Mouse (Mus musculus) C2C12 (cell line): ENCODE data around the gene Pcsk2. TPM values are rescaled to one million over a fixed set of nuclear protein-coding genes. Genes with fewer than 3 reads are reported as not detected.

Experiments
- H3K27me3 ChIP-seq: one replicate; pipeline ENCODE4 v1.6.1; 2011; ENCODE audit not compliant: control insufficient read depth, insufficient read depth, insufficient read length
- H3K36me3 ChIP-seq: one replicate; pipeline ENCODE4 v1.6.1; 2011; ENCODE audit not compliant: control insufficient read depth, insufficient read depth
- H3K4me3 ChIP-seq: one replicate; pipeline ENCODE4 v1.5.1; 2011; ENCODE audit warnings: mild to moderate bottlenecking, control low read depth; ENCODE audit not compliant: poor library complexity, insufficient read depth, severe bottlenecking
- H3K79me2 ChIP-seq: one replicate; pipeline ENCODE4 v1.6.1; 2011; ENCODE audit not compliant: control insufficient read depth, insufficient read depth
- H3K79me3 ChIP-seq: one replicate; pipeline ENCODE4 v1.6.1; 2011; ENCODE audit warnings: low read depth, control low read depth
- H3ac ChIP-seq: one replicate; pipeline ENCODE3; 2011; ENCODE audit warnings: low read depth; ENCODE audit not compliant: control insufficient read depth, insufficient read length
- CEBPB ChIP-seq: IDR thresholded peaks from one replicate; pipeline ENCODE4 v1.6.1; 2011; ENCODE audit warnings: low read depth, mild to moderate bottlenecking, control low read depth, moderate library complexity
- CTCF ChIP-seq: IDR thresholded peaks from one replicate; pipeline ENCODE4 v1.5.1; 2011; ENCODE audit not compliant: control insufficient read depth, insufficient read depth, insufficient read length
- FOSL1 ChIP-seq: IDR thresholded peaks from one replicate; pipeline ENCODE4 v1.8.0; 2011; ENCODE audit warnings: mild to moderate bottlenecking, low read length; ENCODE audit not compliant: poor library complexity, insufficient read depth, severe bottlenecking
- MAX ChIP-seq: IDR thresholded peaks from one replicate; pipeline ENCODE4 v1.6.1; 2011; ENCODE audit warnings: mild to moderate bottlenecking, control low read depth
- MYOD1 ChIP-seq: IDR thresholded peaks from one replicate; pipeline ENCODE4 v1.6.1; 2011; ENCODE audit warnings: low read depth; ENCODE audit not compliant: control insufficient read depth, insufficient read length
- MYOG ChIP-seq: IDR thresholded peaks from one replicate; pipeline ENCODE4 v1.6.1; 2011; ENCODE audit not compliant: control insufficient read depth, insufficient read length; ENCODE audit errors: extremely low read depth
- USF1 ChIP-seq: IDR thresholded peaks from one replicate; pipeline ENCODE4 v1.6.1; 2011; ENCODE audit warnings: low read depth, mild to moderate bottlenecking, control low read depth, moderate library complexity
- polyA plus RNA-seq: library from polyadenylated mRNA; unstranded; fragments of >200 nt; fragmentation: generic; extraction: Trizol; gene quantifications from one replicate; pipeline ENCODE4 v1.2.1, GENCODE M21; 2012; ENCODE audit warnings: missing spikeins

Pcsk2 gene
- polyA plus RNA-seq, 1 experiment = 0.07 TPM

DNA sequence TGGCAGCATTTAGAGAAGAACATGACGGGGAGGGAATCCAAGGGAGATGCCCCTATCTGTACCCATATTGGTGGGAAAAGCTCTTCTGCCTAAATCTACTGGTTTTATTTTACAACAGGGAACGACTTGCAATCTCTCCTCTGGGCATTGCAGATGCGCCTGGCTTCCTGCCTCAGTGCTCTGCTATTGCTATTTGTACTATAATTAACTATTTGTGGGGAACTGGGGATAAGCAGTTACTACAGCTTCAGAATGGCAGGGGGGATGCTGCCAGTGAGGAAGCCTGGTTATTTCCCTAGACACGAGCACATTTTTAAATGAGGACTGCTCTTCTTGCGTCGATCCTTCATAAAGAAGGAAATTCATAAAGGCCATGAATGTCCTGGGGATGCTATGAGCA lies 39.4 kb downstream of the Pcsk2 start:
- Histone ChIP-seq H3K79me2 (no peaks in the 10 kb centered on the region), H3K4me3 (no peak overlapping the region), H3K27me3 (no peaks in the 10 kb centered on the region), H3K36me3 (no peaks in the 10 kb centered on the region), H3K79me3 (no peaks in the 10 kb centered on the region), H3ac (no peak overlapping the region)
- TF ChIP-seq MAX = no peak
- TF ChIP-seq CEBPB = no peak
- TF ChIP-seq USF1 = no peak
- no peak for TF ChIP-seq CTCF
- no peak for TF ChIP-seq MYOD1
- TF ChIP-seq MYOG = no peak
- no peak for TF ChIP-seq FOSL1

DNA sequence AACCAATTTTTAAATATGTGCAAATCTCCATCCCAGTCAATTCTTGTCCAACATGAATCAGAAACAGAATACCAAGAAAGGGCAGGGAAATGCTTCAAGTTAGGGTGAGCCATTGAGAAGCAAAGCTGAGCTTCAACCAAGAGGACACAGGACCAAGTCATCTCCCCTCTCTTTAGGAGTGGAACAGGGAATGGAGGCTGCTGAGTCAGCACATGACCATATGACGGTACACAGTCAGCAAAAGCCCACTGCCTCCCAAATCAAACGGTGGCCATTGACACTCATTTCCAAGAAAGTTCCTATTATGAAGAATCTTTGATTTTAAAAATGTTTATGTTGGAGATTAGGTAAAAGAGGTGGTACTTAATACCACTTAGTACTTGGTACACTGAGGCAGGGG lies 44.4 kb downstream of the Pcsk2 start:
- H3K79me3 ChIP-seq = no peaks in the 10 kb centered on the region
- no peaks in the 10 kb centered on the region for H3K79me2 ChIP-seq
- no peaks in the 10 kb centered on the region for H3K27me3 ChIP-seq
- no peak overlapping the region for H3ac ChIP-seq
- no peak for TF ChIP-seq FOSL1
- TF ChIP-seq CTCF = no peak
- TF ChIP-seq MAX = no peak
- no peak for TF ChIP-seq CEBPB
- TF ChIP-seq MYOG = no peak
- TF ChIP-seq USF1 = no peak
- TF ChIP-seq MYOD1 = no peak
- H3K4me3 ChIP-seq = no peak overlapping the region
- no peaks in the 10 kb centered on the region for H3K36me3 ChIP-seq

DNA sequence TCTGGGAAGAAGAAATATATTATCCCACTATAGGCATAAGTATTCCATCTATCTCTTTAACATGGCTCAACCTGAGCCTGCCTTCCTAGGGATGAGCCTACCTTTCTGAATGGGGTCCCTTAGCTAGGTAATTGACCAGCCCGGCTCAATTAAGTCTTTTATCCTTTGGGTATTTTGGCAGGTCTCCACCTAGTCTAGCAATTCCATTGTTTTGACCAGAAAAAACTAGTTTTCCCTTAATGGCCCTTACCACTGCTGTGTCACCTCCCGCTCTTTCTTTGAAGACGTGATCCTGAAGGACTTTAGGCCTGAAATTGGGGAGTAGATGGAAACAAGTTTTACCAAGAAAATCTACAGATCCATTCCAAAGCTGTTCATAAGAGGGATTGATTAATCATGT lies 57.1 kb downstream of the Pcsk2 start:
- no peak for TF ChIP-seq USF1
- no peak for TF ChIP-seq FOSL1
- TF ChIP-seq MYOG = no peak
- TF ChIP-seq MAX = no peak
- TF ChIP-seq MYOD1 = no peak
- TF ChIP-seq CEBPB = no peak
- TF ChIP-seq CTCF = no peak
- no peaks in the 10 kb centered on the region for H3K36me3 ChIP-seq
- no peaks in the 10 kb centered on the region for H3K79me3 ChIP-seq
- H3K79me2 ChIP-seq = no peaks in the 10 kb centered on the region
- no peak overlapping the region for H3ac ChIP-seq
- no peaks in the 10 kb centered on the region for H3K27me3 ChIP-seq
- H3K4me3 ChIP-seq = no peak overlapping the region

DNA sequence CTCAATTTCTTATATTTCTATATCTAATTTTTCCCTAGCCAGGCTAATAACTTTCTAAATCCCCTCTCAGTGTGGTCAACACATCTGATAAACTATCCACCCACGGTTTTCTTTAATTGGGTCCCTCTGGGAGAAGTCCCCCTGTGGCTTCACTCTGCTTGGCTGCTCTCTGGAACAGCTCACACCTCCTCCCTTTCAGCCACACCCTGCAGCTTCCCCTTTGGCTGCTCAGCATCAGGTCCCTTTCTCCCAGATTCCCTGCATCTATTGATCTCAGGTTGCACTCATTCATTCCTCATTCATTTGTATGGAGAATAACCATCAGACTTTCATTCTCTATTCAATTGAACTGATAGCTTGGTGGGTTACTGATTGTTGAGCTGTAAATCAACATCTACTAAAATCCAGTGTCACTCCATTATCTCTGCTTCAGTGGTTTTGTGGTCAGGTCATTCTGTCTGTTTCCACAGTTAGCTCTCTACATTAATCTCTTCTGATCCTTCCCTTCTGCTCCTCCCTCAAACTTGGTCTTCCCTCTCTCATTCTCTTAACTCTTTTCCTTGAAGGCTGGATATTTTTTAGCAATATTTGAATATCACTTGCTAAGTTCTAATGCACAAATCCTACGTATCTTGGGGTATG lies 58.0 kb downstream of the Pcsk2 start:
- Histone ChIP-seq H3K4me3 (no peak overlapping the region), H3K27me3 (no peaks in the 10 kb centered on the region), H3K79me3 (no peaks in the 10 kb centered on the region), H3ac (no peak overlapping the region), H3K79me2 (no peaks in the 10 kb centered on the region), H3K36me3 (no peaks in the 10 kb centered on the region)
- TF ChIP-seq MAX (no peak), CEBPB (no peak), MYOG (no peak), CTCF (no peak), FOSL1 (no peak), USF1 (no peak), MYOD1 (no peak)

DNA sequence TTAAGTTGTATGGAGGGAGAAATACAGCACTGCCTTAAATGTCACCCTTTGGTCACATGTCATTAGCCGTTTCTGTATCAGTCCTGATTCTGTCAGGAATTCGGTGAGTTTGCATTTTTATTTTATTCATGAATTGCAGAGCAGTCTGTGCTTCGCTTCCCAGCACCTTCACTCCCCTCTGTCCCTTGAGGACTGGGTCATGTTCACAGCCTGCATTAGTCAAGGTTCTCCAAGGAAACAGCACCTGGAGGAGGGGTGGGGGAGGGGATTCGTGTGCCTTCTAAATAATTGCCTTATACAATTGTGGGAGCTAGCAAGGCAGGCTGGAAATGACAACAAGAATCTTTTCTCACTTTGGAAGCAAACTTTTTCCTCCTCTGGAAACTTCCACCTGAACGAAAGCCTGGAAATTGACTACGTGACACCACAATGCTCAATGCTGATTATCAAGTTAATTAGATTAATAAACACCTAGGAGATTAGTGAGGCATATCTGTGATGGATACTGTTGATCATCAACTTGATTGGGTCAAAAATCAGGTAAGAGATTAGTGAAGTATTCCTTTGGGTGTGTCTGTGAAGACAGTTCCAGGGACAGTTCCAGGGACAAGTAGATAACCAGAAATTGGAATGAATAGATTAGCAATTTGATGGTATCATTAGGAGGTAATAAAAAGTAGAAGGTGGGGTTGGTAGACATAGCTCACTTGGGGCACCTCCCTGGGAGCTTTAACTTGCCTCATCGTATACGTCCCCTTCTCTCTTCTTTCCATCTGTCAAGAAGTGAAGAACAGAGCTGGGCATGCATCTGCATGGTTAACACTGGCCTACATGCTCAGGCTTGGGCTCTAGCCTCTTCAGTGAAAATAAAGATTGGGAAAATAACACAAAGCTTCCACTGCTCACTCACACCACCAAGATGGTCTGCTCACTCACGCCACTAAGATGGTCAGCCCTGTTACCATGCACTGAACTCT lies 64.7 kb downstream of the Pcsk2 start:
- TF ChIP-seq MYOG (no peak), CEBPB (no peak), MAX (no peak), USF1 (no peak), CTCF (no peak), FOSL1 (no peak), MYOD1 (no peak)
- H3K79me3 ChIP-seq = no peaks in the 10 kb centered on the region
- H3K36me3 ChIP-seq = no peaks in the 10 kb centered on the region
- no peak overlapping the region for H3K4me3 ChIP-seq
- H3ac ChIP-seq = no peak overlapping the region
- no peaks in the 10 kb centered on the region for H3K27me3 ChIP-seq
- H3K79me2 ChIP-seq = no peaks in the 10 kb centered on the region

DNA sequence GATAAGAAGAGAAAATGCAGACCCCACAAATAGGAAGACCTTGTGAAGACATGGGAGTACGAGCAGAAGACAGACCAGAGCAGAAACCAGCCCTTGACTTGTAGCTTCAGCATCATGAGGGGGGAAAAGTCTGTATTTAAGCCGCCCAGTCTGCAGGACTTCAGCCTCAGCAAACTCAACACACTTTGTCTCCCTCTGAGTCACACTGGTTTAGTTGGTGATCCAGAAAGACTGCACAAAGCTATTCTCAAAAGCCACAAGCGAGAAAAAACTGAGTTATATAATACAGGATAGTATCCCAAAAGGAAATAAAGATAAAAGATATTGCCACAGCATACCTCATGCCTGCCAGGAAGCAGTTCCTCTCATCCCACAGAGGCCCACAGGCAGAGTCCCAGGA lies 67.5 kb downstream of the Pcsk2 start:
- Histone ChIP-seq H3K4me3 (no peak overlapping the region), H3ac (no peak overlapping the region), H3K79me3 (no peaks in the 10 kb centered on the region), H3K79me2 (no peaks in the 10 kb centered on the region), H3K27me3 (no peaks in the 10 kb centered on the region), H3K36me3 (no peaks in the 10 kb centered on the region)
- no peak for TF ChIP-seq USF1
- TF ChIP-seq CEBPB = no peak
- no peak for TF ChIP-seq FOSL1
